Mouse (Mus musculus) forebrain, embryonic 10.5 days (tissue): ENCODE data around the gene Cd2. TPM values are rescaled to one million over a fixed set of nuclear protein-coding genes. Genes with fewer than 3 reads are reported as not detected.

Experiments
- DNase-seq: peaks from one replicate; pipeline ENCODE4 v3.0.0-alpha.2; 2017; ENCODE audit warnings: low spot score; ENCODE audit errors: extremely low spot score
- H3K27ac ChIP-seq: fragments of 300-500 bp; sonication (generic); 2 replicates; pipeline ENCODE4 v1.5.1; 2016; ENCODE audit warnings: mild to moderate bottlenecking
- H3K27me3 ChIP-seq: fragments of 300-500 bp; sonication (generic); 2 replicates; pipeline ENCODE4 v1.6.1; 2016; ENCODE audit warnings: mild to moderate bottlenecking; ENCODE audit not compliant: poor library complexity, severe bottlenecking
- H3K36me3 ChIP-seq: fragments of 300-500 bp; sonication (generic); replicated peaks from 2 replicates; pipeline ENCODE4 v1.6.1; 2016; ENCODE audit warnings: mild to moderate bottlenecking, moderate library complexity
- H3K4me1 ChIP-seq: fragments of 300-500 bp; sonication (generic); 2 replicates; pipeline ENCODE4 v1.6.1; 2016
- H3K4me3 ChIP-seq: fragments of 300-500 bp; sonication (generic); 2 replicates; pipeline ENCODE4 v1.5.1; 2016; ENCODE audit warnings: mild to moderate bottlenecking, moderate library complexity
- H3K9me3 ChIP-seq: fragments of 300-500 bp; sonication (generic); 2 replicates; pipeline ENCODE4 v1.6.1; 2016; ENCODE audit warnings: mild to moderate bottlenecking, moderate library complexity
- WGBS: fragments of 180-500 bp; shearing (Covaris S2); methylation state at CpG from one replicate; pipeline ENCODE4 v1.1.7; 2016; 5-methylcytosine and 5-hydroxymethylcytosine counted together
- polyA plus RNA-seq: library from polyadenylated mRNA; unstranded; fragments of >200 nt; fragmentation: Nextera tagmentation; extraction: Ambion mirVana; gene quantifications from 2 replicates; pipeline ENCODE4 v1.2.1, GENCODE M21; 2016

Cd2 gene
- polyA plus RNA-seq, 1 experiment from 2014 or later, result not detected

DNA sequence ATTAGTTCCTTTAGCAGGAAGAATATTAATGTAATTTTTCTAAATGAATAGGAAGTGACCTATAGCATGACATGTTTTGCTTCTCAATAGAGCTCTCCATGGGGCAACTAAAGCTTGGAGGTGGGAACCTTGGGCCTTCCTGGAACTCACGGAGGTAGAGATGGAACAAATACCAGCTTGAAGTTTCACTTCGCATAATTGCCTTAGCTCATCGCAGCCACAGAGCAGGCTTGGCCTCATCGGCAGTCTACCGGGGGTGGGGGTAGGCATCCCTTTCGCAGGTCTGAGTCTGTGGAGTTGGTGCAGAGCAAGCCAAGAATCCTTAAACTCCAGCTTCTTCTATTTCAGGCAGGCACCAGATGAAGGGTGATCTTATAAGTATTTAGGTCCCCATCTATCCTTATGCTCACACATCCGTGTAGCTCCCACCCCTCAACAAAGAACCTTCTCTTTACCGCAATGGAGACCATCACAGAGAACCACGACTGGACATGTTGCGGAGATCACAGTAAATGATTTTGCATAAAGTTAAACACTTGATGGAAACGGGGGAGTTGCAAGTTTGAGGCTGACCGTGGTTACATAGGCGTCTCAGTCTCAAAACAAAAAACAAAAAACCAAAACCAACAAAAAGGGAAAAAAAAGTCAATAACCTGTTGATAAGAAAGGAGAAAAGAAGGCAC lies 58.7 kb downstream of the Cd2 start:
- DNase-seq, result no peak
- no peak overlapping the region for H3K4me3 ChIP-seq
- no peaks in the 10 kb centered on the region for H3K9me3 ChIP-seq
- H3K27ac ChIP-seq, result no peak overlapping the region
- 88% methylated on average over 13 of the region's 13 CpGs for WGBS
- no peaks in the 10 kb centered on the region for H3K36me3 ChIP-seq
- no peaks in the 10 kb centered on the region for H3K27me3 ChIP-seq
- H3K4me1 ChIP-seq, result peaks cover 16% of the 10 kb centered on the region

- H3K27me3 ChIP-seq, result no peaks in the 10 kb centered on the region
- H3K27ac ChIP-seq, result no peak overlapping the region
- no peaks in the 10 kb centered on the region for H3K9me3 ChIP-seq
- H3K36me3 ChIP-seq, result no peaks in the 10 kb centered on the region
- no peak overlapping the region for H3K4me3 ChIP-seq
- WGBS, result 82% methylated on average over 5 of the region's 5 CpGs
- DNase-seq, result no peak
- peaks cover 18% of the 10 kb centered on the region for H3K4me1 ChIP-seq
Observed at GRCm38 (mm10) chr3:101228066-101228465, 59.7 kb downstream of the Cd2 start.

Other genes starting within 250 kb of the Cd2 start
- gene Ptgfrn, start 177.7 kb downstream of the Cd2 start, polyA plus RNA-seq, result 3.2 and 3.3 TPM in 2 replicates
- gene Igsf3, start 89.1 kb upstream of the Cd2 start, polyA plus RNA-seq, result 24.3 and 25.4 TPM in 2 replicates